Mouse (Mus musculus): ENCODE measurements at regions not wholly inside any gene's neighbourhood (a gene's known extent, or its start where the extent isn't known, plus 50 kb on each side); places are given as distances from the start of the nearest gene placed in this dataset.

- TF ChIP-seq CTCF (IDR thresholded peaks at IDR 0.05; ENCODE audit: borderline replicate concordance, extremely low read depth, insufficient read depth, insufficient read length): no peak
- no peak for TF ChIP-seq POLR2A (IDR thresholded peaks at IDR 0.05; ENCODE audit: borderline replicate concordance, extremely low read depth, insufficient read depth, insufficient read length, poor library complexity, severe bottlenecking)
These were observed 1645.9 kb downstream of the A830018L16Rik start for GRCm38 (mm10) chr1:13059616-13060320.
